Mouse (Mus musculus) cerebellum, postnatal 14 days (tissue): ENCODE measurements at regions not wholly inside any gene's neighbourhood (a gene's known extent, or its start where the extent isn't known, plus 50 kb on each side); places are given as distances from the start of the nearest gene placed in this dataset.
A peak's percentile ranks its signal among the peaks of the same experiment; 100 is the strongest.

Source experiments
- DNase-seq, 2 experiments: peaks; one replicate each; pipeline ENCODE4 v3.0.0; 2021; ENCODE audit warnings: mixed read lengths in 2 of 2

DNA sequence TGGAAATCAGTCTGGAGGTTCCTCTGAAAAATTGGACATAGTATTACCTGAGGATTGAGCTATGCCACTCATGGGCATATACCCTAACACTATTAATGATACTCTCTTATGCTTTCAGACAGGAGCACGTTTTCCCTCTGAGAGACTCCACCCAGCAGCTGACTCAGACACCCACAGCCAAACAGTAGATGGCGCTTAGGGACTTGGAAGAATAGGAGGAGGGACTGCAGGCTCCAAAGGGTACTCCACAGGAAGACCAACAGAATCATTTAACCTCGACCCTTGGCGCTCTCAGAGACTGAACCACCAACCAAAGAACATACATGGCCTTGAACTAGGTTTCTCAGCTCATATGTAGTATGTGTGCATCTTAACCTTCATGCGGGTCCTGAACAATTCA is 216.0 kb upstream of the Fut9 start:
- no peak for DNase-seq

DNA sequence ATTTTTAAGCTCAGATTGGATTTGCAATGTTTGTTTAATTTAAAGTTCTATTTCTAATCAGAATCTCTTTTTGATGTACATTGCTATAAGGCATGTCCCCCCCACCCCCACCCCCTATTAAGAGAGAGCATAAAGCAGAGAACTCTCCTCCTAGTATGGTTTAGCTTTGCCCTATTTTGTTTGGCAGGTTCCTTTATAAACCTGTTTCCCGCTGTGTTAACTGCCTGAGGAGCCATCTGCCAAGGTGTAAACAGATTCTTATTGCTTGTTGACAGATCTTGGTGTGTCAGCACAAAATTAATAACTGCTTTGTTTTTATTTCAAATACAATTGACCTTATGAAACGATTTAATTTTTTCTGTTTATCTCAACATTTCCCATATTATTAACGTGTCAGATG is 200.3 kb upstream of the Fut9 start:
- peak; percentile 56 to 80 for DNase-seq

- DNase-seq: no peak
These were observed 198.5 kb upstream of the Fut9 start for GRCm38 (mm10) chr4:25998561-25998960.

- DNase-seq: no peak
These were observed 155.8 kb upstream of the Fut9 start for GRCm38 (mm10) chr4:25955696-25956348.

DNA sequence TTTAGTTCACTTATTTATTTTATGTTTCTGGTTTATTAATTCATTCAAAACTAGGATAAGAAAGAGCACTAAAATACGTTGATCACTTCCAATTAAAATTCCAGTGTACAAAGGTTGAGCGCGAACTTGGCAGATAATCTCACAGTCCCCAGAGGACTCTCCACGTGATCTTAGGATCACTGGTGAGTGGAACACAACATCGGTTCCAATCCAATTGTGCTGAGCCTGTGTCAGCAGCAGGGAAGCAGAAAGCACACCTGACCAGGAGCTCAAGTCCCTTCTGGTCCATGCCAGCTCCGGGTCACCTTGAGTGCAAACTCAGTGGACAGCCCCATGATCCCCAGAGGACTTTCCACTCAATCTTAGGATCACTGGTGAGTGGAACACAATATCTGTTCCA is 132.5 kb upstream of the Fut9 start:
- no peak for DNase-seq

DNA sequence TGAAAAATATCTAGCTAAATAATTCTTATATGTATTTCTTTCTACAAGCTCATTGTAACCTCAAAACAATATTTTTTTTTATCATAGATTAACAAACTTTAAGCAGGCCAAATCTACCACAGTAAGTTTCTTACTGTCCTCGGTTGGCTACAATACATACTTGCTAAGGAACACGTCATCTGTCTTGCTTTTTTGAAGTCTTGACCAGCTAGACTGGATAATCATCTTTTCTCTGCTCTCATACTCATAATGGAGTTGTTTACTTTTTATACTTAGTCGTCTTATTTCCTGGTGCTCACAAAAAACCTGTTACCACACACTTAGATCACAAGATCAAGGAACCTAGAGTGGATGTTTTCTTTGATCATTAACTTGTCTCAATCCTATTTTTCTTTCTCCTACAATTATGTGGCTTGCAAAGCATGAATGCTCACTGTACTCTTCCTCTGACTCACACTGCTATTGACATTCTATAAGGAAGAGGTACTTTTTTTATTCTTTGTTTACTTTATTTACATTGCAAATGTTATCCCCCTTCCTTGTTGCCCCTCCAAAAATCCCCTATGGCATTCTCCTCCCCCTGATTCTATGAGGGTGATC is 95.4 kb upstream of the Fut9 start:
- DNase-seq: no peak

DNA sequence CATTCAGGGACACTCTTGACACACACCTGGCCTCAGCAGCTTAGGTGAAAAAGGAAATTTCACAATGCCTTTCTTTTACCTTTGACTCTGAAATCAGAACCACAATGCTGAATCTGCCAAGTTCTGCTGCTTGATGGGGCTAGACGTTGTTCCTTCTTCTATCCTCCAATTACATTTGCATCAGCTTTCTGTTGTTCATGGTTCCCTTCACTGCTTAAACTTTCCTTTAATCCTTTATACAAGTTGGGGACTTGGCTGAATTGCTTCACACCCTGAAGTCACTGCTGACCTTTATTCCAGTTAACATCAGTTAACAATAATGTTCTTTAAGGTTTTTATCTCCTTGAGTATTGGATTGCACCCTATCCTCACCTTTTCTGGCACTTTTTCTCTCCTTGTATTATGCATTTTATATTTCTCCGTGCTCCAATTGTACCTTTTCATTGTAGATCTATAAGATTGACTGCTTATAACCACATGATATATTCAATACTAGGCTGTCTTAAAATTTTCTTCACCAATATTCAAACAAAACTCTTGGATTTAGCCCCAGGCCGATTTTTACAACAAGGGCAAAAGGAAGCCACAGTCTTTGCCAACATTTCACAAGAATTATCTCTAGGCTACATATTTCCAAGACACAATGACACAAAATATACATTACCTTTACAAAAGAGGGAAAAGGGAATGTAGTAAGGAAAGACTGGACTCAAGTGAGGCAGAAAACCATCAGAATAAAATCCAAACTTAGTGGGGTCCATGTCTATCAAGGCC is 92.0 kb upstream of the Fut9 start:
- no peak for DNase-seq
